Mouse (Mus musculus): ENCODE measurements around the gene Ampd2. TPM values are rescaled to one million over a fixed set of nuclear protein-coding genes. Genes with fewer than 3 reads are reported as not detected.

Gene Ampd2
- total and polyA plus RNA-seq, 3 experiments: 54.9 to 201 TPM; not detected in 1

DNA sequence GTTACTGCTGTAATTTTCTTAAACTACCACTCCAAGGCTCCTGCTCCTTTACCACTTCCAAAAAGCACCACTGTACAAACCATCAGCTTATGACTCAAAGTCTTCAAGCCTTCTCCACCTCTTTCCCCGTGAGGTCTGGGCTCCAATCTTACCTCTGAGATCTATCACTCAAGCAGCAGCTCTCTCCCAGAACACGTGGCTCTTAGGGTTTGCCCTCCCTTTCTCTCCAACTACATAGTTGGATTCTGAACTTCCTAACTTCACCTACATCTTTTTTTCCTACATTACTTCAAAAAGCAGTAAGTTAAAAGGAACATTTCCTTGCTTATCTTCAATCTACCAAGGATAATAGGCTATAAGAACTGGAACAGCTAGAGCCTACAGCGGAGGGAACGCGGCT lies 42.1 kb upstream of the Ampd2 start:
- Histone ChIP-seq H3K4me3 (ENCODE audit: control insufficient read depth in 1 of 2, insufficient read depth in 1 of 2, low read depth in 2 of 2, low read length in 2 of 2) (no peak overlapping the region), H3K4me1 (ENCODE audit: control insufficient read depth in 1 of 2, insufficient read depth in 2 of 2, low read length in 2 of 2) (peaks cover 40 to 55% of the 10 kb centered on the region in 2 experiments), H3K27me3 (ENCODE audit: control insufficient read depth in 1 of 2, insufficient read depth in 2 of 2, low read length in 2 of 2) (no peaks in the 10 kb centered on the region), H3K9ac (ENCODE audit: control insufficient read depth, low read depth, low read length, poor library complexity, severe bottlenecking) (no peak overlapping the region), H3K79me2 (ENCODE audit: control insufficient read depth, insufficient read depth, low read length, poor library complexity) (peaks cover 37% of the 10 kb centered on the region), H3K9me3 (replicated peaks; ENCODE audit: insufficient read depth, low read length) (no peaks in the 10 kb centered on the region), H3K36me3 (ENCODE audit: control insufficient read depth in 1 of 2, insufficient read depth in 2 of 2, low read length in 2 of 2) (peaks cover 3 to 69% of the 10 kb centered on the region in 2 experiments; a peak in 3 of 4 replicates), H3K27ac (ENCODE audit: control insufficient read depth, low read depth, low read length) (peak overlapping the region; percentile 90)
- DNase-seq (ENCODE audit: low read depth, low spot score): peak; percentile 37
- TF ChIP-seq EP300 (IDR thresholded peaks at IDR 0.05; ENCODE audit: low read depth in 1 of 2, low read length in 2 of 2) (no peak), MAZ (IDR thresholded peaks at IDR 0.05; ENCODE audit: low read depth, low read length) (no peak), ZMIZ1 (IDR thresholded peaks at IDR 0.05; ENCODE audit: low read depth, low read length) (no peak), UBTF (IDR thresholded peaks at IDR 0.05; ENCODE audit: borderline replicate concordance, insufficient read depth, low read depth, low read length) (no peak), NELFE (IDR thresholded peaks at IDR 0.05; ENCODE audit: low read depth, low read length) (no peak), MXI1 (IDR thresholded peaks at IDR 0.05; ENCODE audit: low read depth, low read length) (peak; percentile 66), CHD1 (IDR thresholded peaks at IDR 0.05; ENCODE audit: low read depth, low read length) (peak; percentile 87; the same call in 1 of the 2 replicates), MYC (IDR thresholded peaks at IDR 0.05; ENCODE audit: low read depth, low read length) (0 out of 2 replicates have a peak, but pooled peaks have one; percentile 45), MAX (IDR thresholded peaks at IDR 0.05; ENCODE audit: low read length) (peak; percentile 77), USF1 (IDR thresholded peaks at IDR 0.05; ENCODE audit: low read depth, low read length) (peak; percentile 70), CHD2 (IDR thresholded peaks at IDR 0.05; ENCODE audit: low read length) (no peak)

GRCm38 (mm10) chr3:108126327-108126726 lies 39.9 kb upstream of the Ampd2 start:
- Histone ChIP-seq H3K9me3 (replicated peaks; ENCODE audit: insufficient read depth, low read length) (no peaks in the 10 kb centered on the region), H3K36me3 (ENCODE audit: control insufficient read depth in 1 of 2, insufficient read depth in 2 of 2, low read length in 2 of 2) (peaks cover 20 to 57% of the 10 kb centered on the region in 2 experiments), H3K9ac (ENCODE audit: control insufficient read depth, low read depth, low read length, poor library complexity, severe bottlenecking) (no peak overlapping the region), H3K4me1 (ENCODE audit: control insufficient read depth in 1 of 2, insufficient read depth in 2 of 2, low read length in 2 of 2) (peaks cover 28 to 50% of the 10 kb centered on the region in 2 experiments), H3K4me3 (ENCODE audit: control insufficient read depth in 1 of 2, insufficient read depth in 1 of 2, low read depth in 2 of 2, low read length in 2 of 2) (no peak overlapping the region), H3K27ac (ENCODE audit: control insufficient read depth, low read depth, low read length) (no peak overlapping the region), H3K27me3 (ENCODE audit: control insufficient read depth in 1 of 2, insufficient read depth in 2 of 2, low read length in 2 of 2) (no peaks in the 10 kb centered on the region), H3K79me2 (ENCODE audit: control insufficient read depth, insufficient read depth, low read length, poor library complexity) (peaks cover 22% of the 10 kb centered on the region)
- no peak for TF ChIP-seq POLR2AphosphoS2 (IDR thresholded peaks at IDR 0.05; ENCODE audit: low read length)
- TF ChIP-seq TAL1 (IDR thresholded peaks at IDR 0.05; ENCODE audit: low read length): no peak
- no peak for TF ChIP-seq POLR2A (IDR thresholded peaks at IDR 0.05; ENCODE audit: control insufficient read depth in 1 of 2, insufficient read depth in 1 of 2, low read depth in 1 of 2, low read length in 2 of 2, poor library complexity in 1 of 2)
- no peak for TF ChIP-seq JUND (IDR thresholded peaks at IDR 0.05; ENCODE audit: low read depth, low read length)
- no peak for TF ChIP-seq MAX (IDR thresholded peaks at IDR 0.05; ENCODE audit: low read length)
- no peak for TF ChIP-seq MAZ (IDR thresholded peaks at IDR 0.05; ENCODE audit: low read depth, low read length)
- no peak for TF ChIP-seq MEF2A (IDR thresholded peaks at IDR 0.05; ENCODE audit: extremely low read depth, insufficient replicate concordance, low read depth, low read length, poor library complexity, severe bottlenecking)
- no peak for TF ChIP-seq NRF1 (IDR thresholded peaks at IDR 0.05; ENCODE audit: insufficient read depth, low read depth, low read length, poor library complexity, severe bottlenecking)
- no peak for TF ChIP-seq MYB (IDR thresholded peaks at IDR 0.05; ENCODE audit: low read depth, low read length)
- no peak for TF ChIP-seq USF1 (IDR thresholded peaks at IDR 0.05; ENCODE audit: low read depth, low read length)
- TF ChIP-seq E2F4 (IDR thresholded peaks at IDR 0.05; ENCODE audit: borderline replicate concordance, low read depth, low read length): no peak
- no peak for TF ChIP-seq ZMIZ1 (IDR thresholded peaks at IDR 0.05; ENCODE audit: low read depth, low read length)
- TF ChIP-seq CTCF (IDR thresholded peaks at IDR 0.05 in 2 of 3, conservative IDR thresholded peaks at IDR 0.05 in 1 of 3; ENCODE audit: control insufficient read depth in 1 of 3, insufficient read depth in 1 of 3, low read depth in 2 of 3, low read length in 3 of 3, poor library complexity in 1 of 3, severe bottlenecking in 1 of 3): no peak
- TF ChIP-seq RCOR1 (IDR thresholded peaks at IDR 0.05; ENCODE audit: low read depth, low read length): no peak
- no peak for DNase-seq (ENCODE audit: low read depth, low spot score)
